Mouse (Mus musculus) forebrain, postnatal 0 days (tissue): ENCODE measurements around the gene Aif1l. TPM values are rescaled to one million over a fixed set of nuclear protein-coding genes. Genes with fewer than 3 reads are reported as not detected.

Source experiments
- ATAC-seq: fragments of 200-750 bp; cut with Nextera tagmentation; 2 replicates; pipeline ENCODE4 v1.8.0; 2017; ENCODE audit warnings: mild to moderate bottlenecking, moderate library complexity
- DNase-seq: peaks from one replicate; pipeline ENCODE4 v3.0.0-alpha.2; 2015
- H3K27ac ChIP-seq: fragments of 300-500 bp; sonication (generic); 2 replicates; pipeline ENCODE4 v1.5.1; 2014; ENCODE audit warnings: low read depth, mild to moderate bottlenecking, antibody characterized with exemption, low read length, moderate library complexity, mixed read lengths
- H3K27me3 ChIP-seq: fragments of 300-500 bp; sonication (generic); 2 replicates; pipeline ENCODE4 v1.6.1; 2014; ENCODE audit warnings: mild to moderate bottlenecking, low read length, mixed read lengths; ENCODE audit not compliant: insufficient read depth
- H3K36me3 ChIP-seq: fragments of 300-500 bp; sonication (generic); 2 replicates; pipeline ENCODE4 v1.6.1; 2014; ENCODE audit warnings: mild to moderate bottlenecking, moderate library complexity; ENCODE audit not compliant: insufficient read depth
- H3K4me1 ChIP-seq: fragments of 300-500 bp; sonication (generic); 2 replicates; pipeline ENCODE4 v1.6.1; 2014; ENCODE audit warnings: antibody characterized with exemption; ENCODE audit not compliant: insufficient read depth
- H3K4me2 ChIP-seq: fragments of 300-500 bp; sonication (generic); 2 replicates; pipeline ENCODE4 v1.6.1; 2014; ENCODE audit warnings: low read depth, mild to moderate bottlenecking, moderate library complexity
- H3K4me3 ChIP-seq: fragments of 300-500 bp; sonication (generic); 2 replicates; pipeline ENCODE4 v1.5.1; 2014; ENCODE audit warnings: low read depth, low read length, mixed read lengths
- H3K9ac ChIP-seq: fragments of 300-500 bp; sonication (generic); 2 replicates; pipeline ENCODE4 v1.6.1; 2014; ENCODE audit warnings: mild to moderate bottlenecking
- H3K9me3 ChIP-seq: fragments of 300-500 bp; sonication (generic); 2 replicates; pipeline ENCODE4 v1.6.1; 2016; ENCODE audit warnings: low read length
- CTCF ChIP-seq: sonication (generic); IDR thresholded peaks from 2 replicates; pipeline ENCODE4 v1.5.1; 2016; ENCODE audit warnings: antibody characterized with exemption, control low read depth, low read depth
- WGBS: fragments of 180-500 bp; shearing (Covaris S2); extraction: QIAGEN DNeasy Blood & Tissue Kit; methylation state at CpG from one replicate; pipeline ENCODE4 v1.1.7; 2014; 5-methylcytosine and 5-hydroxymethylcytosine counted together
- polyA plus RNA-seq: library from polyadenylated mRNA; unstranded; fragments of >200 nt; fragmentation: Nextera tagmentation; extraction: Ambion mirVana; gene quantifications from 2 replicates; pipeline ENCODE4 v1.2.1, GENCODE M21; 2015
- total RNA-seq: library from RNA; depleted of rRNA; stranded (reverse); fragments of >200 nt; gene quantifications from 2 replicates; pipeline ENCODE4 v1.2.3, GENCODE M21; 2014

Aif1l gene
- total and polyA plus RNA-seq, 2 experiments from 2014 or later, result 21.2 to 21.7 TPM

DNA sequence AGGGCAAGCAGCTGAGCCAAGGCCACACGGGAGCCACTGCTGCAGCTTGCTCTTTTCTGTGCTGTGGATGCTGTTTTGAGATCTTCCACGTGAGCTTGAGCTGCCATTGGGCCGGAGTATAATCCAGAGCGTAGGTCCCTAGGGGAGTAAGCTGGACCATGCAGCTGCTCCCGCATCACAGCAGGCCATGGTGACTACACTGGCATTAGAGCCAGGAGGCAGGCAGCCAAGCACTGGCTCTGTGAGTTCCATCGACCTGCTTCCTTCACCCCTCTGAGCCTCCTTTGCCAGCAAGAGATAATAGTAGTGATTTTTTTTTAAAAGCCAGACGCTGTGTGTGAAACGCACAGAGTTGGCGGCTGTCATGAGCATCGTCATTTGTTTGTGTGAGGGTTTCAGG is 2.3 kb downstream of the Aif1l start:
- DNase-seq (peak; percentile 28), ATAC-seq (peak; percentile 45; the same call in 1 of the 2 replicates)
- Histone ChIP-seq H3K36me3 (no peaks in the 10 kb centered on the region), H3K4me1 (peaks cover 11% of the 10 kb centered on the region), H3K4me3 (no peak overlapping the region), H3K4me2 (0 out of 2 replicates have a peak overlapping the region, but pooled peaks have one; percentile 97), H3K27me3 (no peaks in the 10 kb centered on the region), H3K9ac (no peak overlapping the region), H3K27ac (no peak overlapping the region), H3K9me3 (no peaks in the 10 kb centered on the region)
- no peak for TF ChIP-seq CTCF
- 51% methylated on average over 10 of the region's 10 CpGs for WGBS

GRCm38 (mm10) chr2:31952725-31953124 is 2.8 kb downstream of the Aif1l start:
- Histone ChIP-seq H3K27ac (no peak overlapping the region), H3K9ac (no peak overlapping the region), H3K9me3 (no peaks in the 10 kb centered on the region), H3K4me2 (no peak overlapping the region), H3K36me3 (no peaks in the 10 kb centered on the region), H3K27me3 (no peaks in the 10 kb centered on the region), H3K4me1 (peaks cover 11% of the 10 kb centered on the region), H3K4me3 (no peak overlapping the region)
- ATAC-seq (no peak), DNase-seq (no peak)
- WGBS, result 88% methylated on average over 3 of the region's 3 CpGs
- TF ChIP-seq CTCF, result no peak

GRCm38 (mm10) chr2:31953687-31954086 is 3.7 kb downstream of the Aif1l start:
- H3K4me3 ChIP-seq, result no peak overlapping the region
- ATAC-seq (no peak), DNase-seq (no peak)
- H3K36me3 ChIP-seq, result no peaks in the 10 kb centered on the region
- peaks cover 11% of the 10 kb centered on the region for H3K4me1 ChIP-seq
- H3K9me3 ChIP-seq, result no peaks in the 10 kb centered on the region
- H3K27me3 ChIP-seq, result no peaks in the 10 kb centered on the region
- H3K4me2 ChIP-seq, result no peak overlapping the region
- H3K27ac ChIP-seq, result no peak overlapping the region
- TF ChIP-seq CTCF, result no peak
- 86% methylated on average over 8 of the region's 8 CpGs for WGBS
- H3K9ac ChIP-seq, result no peak overlapping the region

GRCm38 (mm10) chr2:31954779-31955181 is 4.8 kb downstream of the Aif1l start:
- H3K27ac ChIP-seq, result no peak overlapping the region
- peaks cover 11% of the 10 kb centered on the region for H3K4me1 ChIP-seq
- DNase-seq (no peak), ATAC-seq (no peak)
- H3K36me3 ChIP-seq, result no peaks in the 10 kb centered on the region
- no peak overlapping the region for H3K4me2 ChIP-seq
- H3K9me3 ChIP-seq, result no peaks in the 10 kb centered on the region
- 78% methylated on average over 9 of the region's 9 CpGs for WGBS
- H3K4me3 ChIP-seq, result no peak overlapping the region
- no peak for TF ChIP-seq CTCF
- H3K9ac ChIP-seq, result no peak overlapping the region
- no peaks in the 10 kb centered on the region for H3K27me3 ChIP-seq

GRCm38 (mm10) chr2:31955686-31956085 is 5.7 kb downstream of the Aif1l start:
- no peaks in the 10 kb centered on the region for H3K9me3 ChIP-seq
- no peak for ATAC-seq
- H3K27me3 ChIP-seq, result no peaks in the 10 kb centered on the region
- no peak for DNase-seq
- H3K4me1 ChIP-seq, result peaks cover 9% of the 10 kb centered on the region
- no peaks in the 10 kb centered on the region for H3K36me3 ChIP-seq
- H3K4me2 ChIP-seq, result no peak overlapping the region
- no peak overlapping the region for H3K9ac ChIP-seq
- WGBS, result 88% methylated on average over 5 of the region's 5 CpGs
- H3K27ac ChIP-seq, result no peak overlapping the region
- H3K4me3 ChIP-seq, result no peak overlapping the region
- TF ChIP-seq CTCF, result no peak

- Histone ChIP-seq H3K4me2 (no peak overlapping the region), H3K27me3 (no peaks in the 10 kb centered on the region), H3K27ac (no peak overlapping the region), H3K36me3 (no peaks in the 10 kb centered on the region), H3K4me3 (no peak overlapping the region), H3K4me1 (0 out of 2 replicates have a peak, but pooled peaks cover under 1% of the 10 kb centered on the region), H3K9ac (no peak overlapping the region), H3K9me3 (no peaks in the 10 kb centered on the region)
- no peak for DNase-seq
- 85% methylated on average over 10 of the region's 10 CpGs for WGBS
- ATAC-seq, result no peak
- TF ChIP-seq CTCF, result no peak
These were observed 7.3 kb downstream of the Aif1l start for GRCm38 (mm10) chr2:31957211-31957610.

DNA sequence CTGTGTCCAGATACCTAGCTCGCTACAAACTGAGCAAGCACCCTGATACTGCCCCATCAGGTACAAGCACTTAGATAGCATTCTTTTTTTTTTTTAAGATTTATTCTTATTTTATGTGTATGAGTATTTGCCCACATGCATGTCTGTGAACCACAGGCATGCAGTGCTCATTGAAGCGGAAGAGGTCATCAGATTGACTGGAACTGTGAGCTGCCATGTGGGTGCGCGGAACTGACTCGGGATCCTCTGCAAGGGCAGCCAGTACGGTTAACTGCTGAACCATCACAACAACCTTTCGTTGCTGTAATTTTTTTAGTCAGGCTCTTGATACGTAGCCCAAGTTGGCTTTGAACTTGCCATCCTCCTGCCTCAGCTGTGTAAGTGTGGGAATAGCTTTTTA is 11.0 kb downstream of the Aif1l start:
- no peak for ATAC-seq
- Histone ChIP-seq H3K27ac (no peak overlapping the region), H3K9me3 (no peaks in the 10 kb centered on the region), H3K36me3 (no peaks in the 10 kb centered on the region), H3K4me3 (no peak overlapping the region), H3K4me2 (no peak overlapping the region), H3K9ac (no peak overlapping the region), H3K4me1 (no peaks in the 10 kb centered on the region), H3K27me3 (no peaks in the 10 kb centered on the region)
- no peak for TF ChIP-seq CTCF
- no peak for DNase-seq
- WGBS, result 94% methylated on average over 8 of the region's 8 CpGs
